Mouse (Mus musculus) embryonic stem cell, embryonic (primary cell): ENCODE measurements around the gene Fcgr4.

Experiments used
- CTCF ChIA-PET, 4 experiments: fragments of 300-600 bp in 2 of 4; fragments of 350-600 bp in 2 of 4; sonication (Branson Sonifier 250); formaldehyde crosslinking; loops; one replicate each; lab custom pipeline; 2022; ENCODE audit warnings: inconsistent platforms in 2 of 4; lab: Charles Lee
- POLR2A ChIA-PET, 4 experiments: fragments of 300-600 bp in 2 of 4; fragments of 350-600 bp in 2 of 4; sonication (Branson Sonifier 250); formaldehyde crosslinking; loops; one replicate each; lab custom pipeline; 2022; ENCODE audit warnings: antibody characterized with exemption in 4 of 4, inconsistent platforms in 1 of 4; lab: Charles Lee

Fcgr4 gene

GRCm38 (mm10) chr1:171036550-171037324 lies 18.0 kb downstream of the Fcgr4 start:
- POLR2A ChIA-PET: interaction anchor here in 1 of 4 experiments (0.5 to 2.1 kb wide), 4 partner anchors 12 to 231 kb away, joined by 3 to 6 read pairs (median 4); no protein-coding TSS in a partner anchor
- CTCF ChIA-PET: interaction anchor here in 2 of 4 experiments (1.0 to 2.6 kb wide), 3 partner anchors 135 to 141 kb away, joined by 3 to 6 read pairs (median 5); no protein-coding TSS in a partner anchor

- ChIA-PET POLR2A (interaction anchor here in 1 of 4 experiments (2.1 kb wide), 1 partner anchor 11 kb away, joined by 7 read pairs; no protein-coding TSS in a partner anchor), CTCF (interaction anchor here in 1 of 4 experiments (2.6 kb wide), 1 partner anchor 137 kb away, joined by 6 read pairs; no protein-coding TSS in a partner anchor)
These were observed 19.4 kb downstream of the Fcgr4 start for GRCm38 (mm10) chr1:171037861-171038721.

GRCm38 (mm10) chr1:171039135-171039534 lies 20.4 kb downstream of the Fcgr4 start:
- CTCF ChIA-PET: interaction anchor here in 1 of 4 experiments (1.0 kb wide), 1 partner anchor 17 kb away, joined by 3 read pairs; no protein-coding TSS in a partner anchor
- POLR2A ChIA-PET: interaction anchor here in 1 of 4 experiments (0.5 to 2.1 kb wide), 4 partner anchors 8 to 63 kb away, joined by 3 to 7 read pairs (median 3); no protein-coding TSS in a partner anchor

- POLR2A ChIA-PET: interaction anchor here in 1 of 4 experiments (1.1 to 2.1 kb wide), 3 partner anchors 9 to 11 kb away, joined by 3 to 7 read pairs (median 3); no protein-coding TSS in a partner anchor
- CTCF ChIA-PET: interaction anchor here in 1 of 4 experiments (1.0 kb wide), 1 partner anchor 17 kb away, joined by 3 read pairs; no protein-coding TSS in a partner anchor
These were observed 21.2 kb downstream of the Fcgr4 start for GRCm38 (mm10) chr1:171039880-171040279.

- ChIA-PET CTCF (no interaction called here), POLR2A (interaction anchor here in 1 of 4 experiments (1.2 to 1.3 kb wide), 3 partner anchors 10 to 18 kb away, joined by 3 to 6 read pairs (median 5); no protein-coding TSS in a partner anchor)
These were observed 25.0 kb downstream of the Fcgr4 start for GRCm38 (mm10) chr1:171043594-171044153.

- ChIA-PET CTCF (interaction anchor here in 1 of 4 experiments (0.6 kb wide), 1 partner anchor 237 kb away, joined by 3 read pairs; no protein-coding TSS in a partner anchor), POLR2A (interaction anchor here in 1 of 4 experiments (0.5 to 1.3 kb wide), 3 partner anchors 11 to 178 kb away, joined by 3 to 6 read pairs (median 5); no protein-coding TSS in a partner anchor)
These were observed 25.8 kb downstream of the Fcgr4 start for GRCm38 (mm10) chr1:171044365-171045078.

- CTCF ChIA-PET: interaction anchor here in 1 of 4 experiments (0.6 kb wide), 1 partner anchor 237 kb away, joined by 3 read pairs; no protein-coding TSS in a partner anchor
- POLR2A ChIA-PET: interaction anchor here in 1 of 4 experiments (1.3 kb wide), 2 partner anchors 11 kb away, joined by 5 to 6 read pairs; no protein-coding TSS in a partner anchor
These were observed 26.4 kb downstream of the Fcgr4 start for GRCm38 (mm10) chr1:171045079-171045465.

- ChIA-PET POLR2A (interaction anchor here in 2 of 4 experiments (1.2 to 5.6 kb wide), 5 partner anchors 10 to 175 kb away, joined by 3 to 84 read pairs (median 4); no protein-coding TSS in a partner anchor), CTCF (no interaction called here)
These were observed 27.8 kb downstream of the Fcgr4 start for GRCm38 (mm10) chr1:171046501-171046900.

- POLR2A ChIA-PET: interaction anchor here in 1 of 4 experiments (1.0 to 5.6 kb wide), 9 partner anchors 10 to 163 kb away, joined by 3 to 84 read pairs (median 5); partner anchors contain the start of gene Fcgr3
- CTCF ChIA-PET: interaction anchor here in 2 of 4 experiments (0.9 to 1.1 kb wide), 2 partner anchors 148 to 155 kb away, joined by 3 to 5 read pairs; no protein-coding TSS in a partner anchor
These were observed 30.5 kb downstream of the Fcgr4 start for GRCm38 (mm10) chr1:171049263-171049662.

GRCm38 (mm10) chr1:171050774-171051173 lies 32.1 kb downstream of the Fcgr4 start:
- ChIA-PET CTCF (interaction anchor here in 1 of 4 experiments (0.6 kb wide), 1 partner anchor 139 kb away, joined by 3 read pairs; no protein-coding TSS in a partner anchor), POLR2A (interaction anchor here in 3 of 4 experiments (0.6 to 5.6 kb wide), 8 partner anchors 9 to 323 kb away, joined by 3 to 84 read pairs (median 3); partner anchors contain the start of gene Atf6 (in 1 of the 3))

GRCm38 (mm10) chr1:171053305-171053704 lies 34.6 kb downstream of the Fcgr4 start:
- POLR2A ChIA-PET: interaction anchor here in 2 of 4 experiments (0.6 to 1.6 kb wide), 3 partner anchors 8 to 185 kb away, joined by 3 to 4 read pairs (median 3); no protein-coding TSS in a partner anchor
- CTCF ChIA-PET: no interaction called here

- POLR2A ChIA-PET: interaction anchor here in 2 of 4 experiments (1.6 to 8.9 kb wide), 2 partner anchors 9 to 10 kb away, joined by 4 to 84 read pairs; no protein-coding TSS in a partner anchor
- CTCF ChIA-PET: interaction anchor here in 1 of 4 experiments (0.6 kb wide), 1 partner anchor 174 kb away, joined by 4 read pairs; no protein-coding TSS in a partner anchor
These were observed 38.5 kb downstream of the Fcgr4 start for GRCm38 (mm10) chr1:171057253-171057652.

GRCm38 (mm10) chr1:171059203-171059602 lies 40.5 kb downstream of the Fcgr4 start:
- CTCF ChIA-PET: no interaction called here
- POLR2A ChIA-PET: interaction anchor here in 1 of 4 experiments (1.6 to 8.9 kb wide), 2 partner anchors 11 to 188 kb away, joined by 3 to 84 read pairs; no protein-coding TSS in a partner anchor

- CTCF ChIA-PET: interaction anchor here in 2 of 4 experiments (0.6 to 0.7 kb wide), 2 partner anchors 50 to 192 kb away, joined by 3 to 4 read pairs; no protein-coding TSS in a partner anchor
These were observed 41.7 kb downstream of the Fcgr4 start for GRCm38 (mm10) chr1:171060392-171060791.

GRCm38 (mm10) chr1:171061566-171061965 lies 42.8 kb downstream of the Fcgr4 start:
- ChIA-PET CTCF (no interaction called here), POLR2A (interaction anchor here in 1 of 4 experiments (1.2 to 8.9 kb wide), 3 partner anchors 9 to 18 kb away, joined by 3 to 84 read pairs (median 4); no protein-coding TSS in a partner anchor)

More at GRCm38 (mm10) chr1:171060392-171060791, 41.7 kb downstream of the Fcgr4 start:
- POLR2A ChIA-PET: interaction anchor here in 2 of 4 experiments (0.5 to 8.9 kb wide), 3 partner anchors 12 to 193 kb away, joined by 3 to 84 read pairs (median 6); partner anchors contain the start of gene Atf6 (in 1 of the 2)
